Mouse (Mus musculus) gastrocnemius, adult 18-20 months (tissue): ENCODE measurements around the gene Aatf. TPM values are rescaled to one million over a fixed set of nuclear protein-coding genes. Genes with fewer than 3 reads are reported as not detected.

Experiments
- DNase-seq: peaks from one replicate; pipeline ENCODE4 v3.0.0; 2021; ENCODE audit warnings: low spot score
- long read RNA-seq, 2 experiments: library from polyadenylated mRNA; stranded (forward); transcript quantifications; one replicate each; pipeline ENCODE4 v2.0.0; 2021
- total RNA-seq, 2 experiments: library from RNA; stranded (reverse); gene quantifications; 2 replicates each; pipeline ENCODE4 v1.2.3; 2021

Gene Aatf
- total RNA-seq = 10 to 100 TPM; 12.1 to 13.4 TPM
- long read RNA-seq, experiment 1, transcript Aatf-201 (13 exons, 1,822 nt) = major isoform, 14 of 20 reads
- long read RNA-seq, experiment 1, partial matches to known transcripts = 0 of 20 reads
- long read RNA-seq, experiment 1, other reads (novel, unspliced or antisense) = 6 of 20 reads
- long read RNA-seq, experiment 2, transcript Aatf-201 (13 exons, 1,822 nt) = major isoform, 9 of 12 reads
- long read RNA-seq, experiment 2, partial matches to known transcripts = 0 of 12 reads
- long read RNA-seq, experiment 2, other reads (novel, unspliced or antisense) = 3 of 12 reads

DNA sequence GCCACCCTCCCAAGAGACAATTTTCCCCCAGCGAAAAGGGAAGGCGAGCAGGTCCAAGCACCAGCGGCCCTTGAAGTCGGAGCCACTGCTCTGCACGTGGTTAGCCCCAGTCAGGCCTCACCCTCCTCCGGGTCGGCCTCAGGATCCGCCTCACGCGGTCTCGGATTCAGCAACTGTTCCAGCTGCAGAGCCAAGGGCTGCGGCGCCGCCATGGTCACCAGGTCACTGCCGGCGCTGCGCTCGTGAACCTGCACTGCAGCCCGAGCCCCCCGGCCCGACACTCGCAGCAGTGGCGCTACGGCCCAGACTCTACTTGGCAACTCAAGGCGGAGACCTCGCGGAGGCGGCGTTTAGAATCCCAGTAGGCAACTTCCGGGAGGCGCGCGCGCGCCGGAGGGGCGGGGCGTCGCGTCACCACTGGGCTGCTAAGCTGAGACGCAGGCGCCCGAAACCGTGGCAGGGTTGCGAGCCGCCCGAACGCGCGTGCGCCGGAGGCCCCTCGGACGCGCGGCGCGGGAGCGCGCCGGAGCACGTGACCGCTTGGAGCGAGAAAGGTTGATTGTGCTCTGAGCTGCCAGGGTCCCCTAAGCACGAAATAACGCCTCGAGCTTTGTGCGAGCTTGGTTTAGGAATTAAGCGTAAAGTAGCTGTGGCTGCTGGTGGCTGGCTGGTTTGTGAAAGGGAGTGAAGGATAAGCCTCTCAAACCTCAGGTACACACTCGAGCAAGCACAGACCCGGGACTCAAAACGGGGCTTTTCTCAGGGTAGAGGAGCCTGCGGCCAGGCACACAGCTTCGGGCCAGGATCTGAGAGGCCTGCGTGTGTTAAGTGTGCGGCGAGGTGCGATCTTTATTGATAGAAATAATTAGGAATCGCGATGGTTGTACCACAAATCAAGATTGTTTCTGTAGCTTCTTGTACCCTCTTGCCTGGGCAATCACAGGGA, at the start of gene Aatf:
Aatf (minus strand) TSS at position 352 of the 946 bp plus-strand sequence.
- DNase-seq = peak; percentile 94

GRCm38 (mm10) chr11:84562758-84563347, 49.5 kb upstream of the Aatf start:
- no peak for DNase-seq

- no peak for DNase-seq
Observed at GRCm38 (mm10) chr11:84561546-84561945, 48.2 kb upstream of the Aatf start.

DNA sequence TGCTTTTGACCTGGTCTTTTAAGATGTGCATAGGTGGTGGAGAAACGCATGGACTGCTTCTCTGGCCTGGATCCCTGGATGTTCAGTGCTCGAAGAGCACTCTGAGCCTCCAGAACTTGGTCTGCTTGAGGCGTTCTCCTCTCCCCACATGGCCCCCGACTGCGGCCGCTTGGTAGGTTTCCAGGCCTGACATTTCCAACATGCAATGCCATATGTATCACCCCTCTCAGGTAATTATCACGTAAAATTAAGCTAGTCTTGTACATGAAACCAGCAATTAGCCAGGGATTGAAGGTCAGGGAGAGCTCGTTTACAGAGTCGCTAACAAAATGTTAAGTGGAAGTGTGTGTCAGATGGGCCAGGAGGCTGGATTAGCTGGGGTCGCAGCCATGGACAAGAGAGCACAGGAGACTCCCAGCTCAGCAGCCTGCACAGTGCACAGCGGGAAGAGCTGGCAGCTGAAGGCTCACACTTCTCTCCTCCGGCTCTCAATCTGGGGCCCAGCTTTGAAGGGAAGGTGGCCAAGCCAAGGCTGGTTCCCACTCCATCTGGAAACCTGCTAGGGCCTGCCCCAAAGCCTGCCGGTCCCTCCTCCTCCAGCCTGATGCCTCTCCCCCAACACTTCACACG, 40.6 kb upstream of the Aatf start:
- DNase-seq = no peak

GRCm38 (mm10) chr11:84551296-84551695, 38.0 kb upstream of the Aatf start:
- DNase-seq = no peak

DNA sequence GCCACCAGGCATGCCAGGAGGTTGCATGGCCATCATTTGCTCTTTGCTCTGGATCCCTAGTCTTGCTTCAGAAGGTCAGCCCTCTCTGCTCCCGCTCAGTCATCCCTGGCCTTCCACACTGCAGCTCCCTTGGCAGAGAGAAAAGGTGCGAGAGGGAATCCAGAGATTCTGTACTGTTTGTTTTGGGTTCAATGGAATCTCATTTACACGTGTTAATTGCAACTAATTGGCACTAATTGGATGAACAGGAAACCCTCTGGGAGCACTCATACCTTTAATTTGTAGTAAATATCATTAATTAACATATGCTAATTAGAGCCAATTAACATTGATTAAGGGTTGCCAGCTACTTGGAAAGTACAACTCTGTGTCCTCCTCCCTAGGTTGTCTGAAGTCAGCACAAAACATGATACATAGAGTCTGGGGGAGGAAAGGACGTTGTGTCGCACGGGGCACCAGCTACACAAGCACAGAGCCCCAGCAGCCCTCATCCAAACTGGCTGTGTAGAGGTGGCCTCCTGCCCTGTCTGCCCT, 36.0 kb upstream of the Aatf start:
- DNase-seq = no peak

DNA sequence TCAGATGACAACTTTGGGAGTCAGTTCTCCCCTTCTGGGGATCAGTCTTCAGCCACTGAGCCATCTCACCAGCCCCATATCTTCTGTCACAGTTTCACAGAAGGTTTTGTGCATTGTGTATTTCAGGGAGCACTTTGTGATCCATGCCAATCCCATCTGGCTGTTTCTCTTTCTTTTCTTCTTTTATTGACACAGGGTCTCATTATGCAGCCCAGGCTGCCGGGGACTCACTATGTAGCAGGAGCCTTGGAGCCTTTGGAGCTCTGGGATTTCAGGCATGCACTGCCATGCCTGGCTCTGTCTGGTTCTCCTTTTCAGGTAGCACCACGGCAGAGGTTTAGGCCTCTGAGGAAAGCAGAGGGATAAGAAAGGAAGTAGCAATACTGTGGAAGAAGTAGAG, 35.0 kb upstream of the Aatf start:
- DNase-seq = no peak

- DNase-seq = no peak
Observed at GRCm38 (mm10) chr11:84539981-84540380, 26.7 kb upstream of the Aatf start.

DNA sequence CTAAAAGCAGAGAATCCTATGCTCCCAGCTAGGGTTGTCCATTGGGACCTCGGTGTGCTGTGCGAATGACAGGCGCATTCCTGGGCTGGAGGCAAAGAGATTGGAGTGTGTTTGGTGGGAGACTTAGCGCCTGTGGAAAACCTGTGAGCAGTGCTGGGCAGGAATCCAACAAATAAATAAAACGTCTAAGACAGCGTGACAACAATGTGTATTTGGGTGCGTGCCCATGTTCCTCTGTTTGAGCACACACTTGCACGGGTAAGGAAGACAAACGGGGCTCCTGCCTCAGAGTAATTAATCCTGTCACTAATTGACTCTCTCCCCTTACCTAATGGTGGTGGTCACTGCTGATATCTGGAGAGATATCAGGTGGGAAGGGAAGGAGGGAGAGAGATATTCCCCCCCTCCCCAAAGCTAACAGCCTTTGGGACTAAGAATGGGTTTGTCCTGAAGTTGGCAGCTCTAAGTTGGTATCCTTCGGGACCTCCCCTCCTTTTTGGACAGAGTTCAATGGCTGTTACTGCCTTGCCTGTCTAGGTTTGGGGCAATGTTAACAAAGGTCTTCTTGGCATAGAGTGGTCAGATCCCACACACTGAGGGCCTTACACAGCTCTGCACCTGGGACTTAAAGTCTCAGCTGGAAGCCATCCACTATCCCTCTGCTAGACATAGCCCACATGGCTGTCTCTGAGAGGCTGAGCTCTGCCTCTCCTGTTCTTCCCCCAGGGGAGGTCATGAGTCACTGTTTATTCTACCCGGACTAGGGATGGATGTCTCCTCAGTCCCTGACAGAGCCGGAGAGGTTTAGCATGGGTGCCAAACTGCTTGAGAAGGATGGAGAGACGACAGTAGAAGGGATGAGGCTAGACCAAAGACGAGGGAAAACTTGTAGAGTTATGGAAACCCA, 16.7 kb upstream of the Aatf start:
- DNase-seq = no peak

GRCm38 (mm10) chr11:84529143-84529755, 15.9 kb upstream of the Aatf start:
- no peak for DNase-seq

DNA sequence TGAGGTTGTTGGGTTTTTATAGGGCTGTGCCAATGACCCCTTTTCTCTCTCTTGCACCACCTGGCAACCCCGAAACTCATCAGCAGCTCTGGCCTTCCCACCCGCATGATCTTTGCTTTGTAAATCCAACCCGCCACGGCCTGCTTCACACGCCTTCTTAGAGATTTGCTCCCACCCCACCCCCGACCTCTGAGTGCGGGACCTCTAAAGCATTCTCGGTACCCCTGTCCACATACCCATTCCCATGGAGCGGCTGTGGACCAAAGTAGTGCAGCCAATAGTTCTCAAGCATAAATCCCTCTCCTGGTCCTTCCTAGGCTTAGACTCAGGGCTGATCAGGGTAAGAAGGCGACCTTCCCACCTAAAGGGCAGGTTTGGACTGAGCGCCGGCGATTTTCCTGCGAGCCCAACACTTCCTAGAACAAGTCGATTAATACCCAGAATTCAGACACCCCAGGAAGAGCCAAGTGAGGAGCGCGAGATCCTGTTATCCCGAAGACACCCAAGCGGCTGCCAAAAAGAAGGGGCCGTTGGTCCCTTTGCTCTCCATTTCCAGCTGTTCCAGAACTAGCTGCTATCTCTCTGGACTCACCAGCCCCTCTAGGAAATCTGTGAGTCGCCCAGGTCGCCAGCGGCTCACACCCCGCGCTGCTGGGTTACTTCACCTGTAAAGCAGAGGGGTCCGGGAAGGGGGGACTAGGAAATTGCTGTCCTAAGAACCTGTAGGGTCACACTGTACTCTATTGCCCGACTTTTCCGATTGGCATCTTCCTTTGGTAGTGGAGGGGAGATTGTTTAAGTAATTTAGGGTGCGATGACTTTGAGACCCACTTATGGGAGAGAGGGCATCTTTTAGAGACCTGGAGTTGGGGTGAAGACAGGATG, 13.9 kb upstream of the Aatf start:
- no peak for DNase-seq

DNA sequence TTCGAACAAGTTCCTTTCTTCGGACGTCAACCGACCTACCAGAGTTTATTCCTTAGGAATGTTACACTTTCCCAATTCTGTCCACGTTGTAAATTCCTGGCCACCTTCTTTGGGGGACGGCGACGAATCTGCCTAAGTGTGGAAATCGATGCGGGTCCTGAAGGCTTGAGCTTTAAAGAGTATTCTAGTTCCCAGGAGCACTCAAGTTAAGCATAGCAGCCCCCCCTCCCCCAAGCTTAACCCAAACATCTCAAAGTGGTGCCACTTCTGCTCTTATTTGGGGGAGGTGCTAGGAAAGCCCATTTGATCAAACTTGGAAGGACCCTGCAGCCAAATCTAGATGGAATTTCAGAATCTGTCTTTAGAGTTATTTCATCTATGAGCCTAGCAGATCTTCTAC, 13.1 kb upstream of the Aatf start:
- no peak for DNase-seq

DNA sequence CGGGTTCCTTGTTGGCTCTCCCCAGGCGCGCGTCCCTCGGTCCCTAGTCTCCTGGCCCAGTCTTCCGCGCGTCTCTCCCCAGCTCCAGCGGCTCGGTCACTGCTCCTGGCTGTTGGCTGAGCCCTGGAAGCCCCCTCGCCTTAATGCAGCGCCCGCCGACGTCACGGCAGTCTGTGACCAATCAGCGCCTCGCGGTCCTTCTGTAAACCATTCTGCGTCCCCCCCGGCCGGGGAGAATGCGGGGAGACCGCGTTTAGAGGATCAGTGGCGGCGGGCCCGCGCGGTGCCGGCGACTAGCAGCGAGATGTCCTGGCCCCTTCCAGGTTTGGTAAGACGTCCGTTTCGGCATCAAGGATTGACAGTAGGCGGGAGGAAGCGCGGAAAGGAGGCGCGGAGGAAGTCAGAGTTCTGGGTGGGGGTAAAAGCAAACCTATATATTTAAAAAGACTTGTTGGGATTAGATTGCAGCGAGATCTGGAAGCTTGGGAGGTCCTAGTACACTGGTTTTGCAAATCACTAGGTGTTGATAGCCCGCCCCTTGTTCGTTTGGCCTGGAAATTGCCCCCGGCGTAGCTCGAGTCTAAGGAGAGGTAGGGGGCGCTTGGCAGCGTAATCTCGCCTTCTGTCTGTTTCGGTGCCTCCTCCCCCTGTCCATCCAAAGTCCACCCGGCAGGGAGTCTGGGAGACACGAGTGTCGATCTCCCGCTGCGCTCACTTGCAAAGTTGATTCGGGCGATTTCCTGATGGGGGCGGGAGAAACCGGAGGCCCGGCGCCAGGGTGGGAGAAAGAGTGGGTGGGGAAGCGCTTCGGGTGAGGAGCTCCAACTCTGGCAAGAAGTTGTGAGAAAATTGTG, 12.3 kb upstream of the Aatf start, which contains the start of gene Lhx1:
Lhx1 (minus strand) TSS at position 115 of the 854 bp plus-strand sequence.
- no peak for DNase-seq

DNA sequence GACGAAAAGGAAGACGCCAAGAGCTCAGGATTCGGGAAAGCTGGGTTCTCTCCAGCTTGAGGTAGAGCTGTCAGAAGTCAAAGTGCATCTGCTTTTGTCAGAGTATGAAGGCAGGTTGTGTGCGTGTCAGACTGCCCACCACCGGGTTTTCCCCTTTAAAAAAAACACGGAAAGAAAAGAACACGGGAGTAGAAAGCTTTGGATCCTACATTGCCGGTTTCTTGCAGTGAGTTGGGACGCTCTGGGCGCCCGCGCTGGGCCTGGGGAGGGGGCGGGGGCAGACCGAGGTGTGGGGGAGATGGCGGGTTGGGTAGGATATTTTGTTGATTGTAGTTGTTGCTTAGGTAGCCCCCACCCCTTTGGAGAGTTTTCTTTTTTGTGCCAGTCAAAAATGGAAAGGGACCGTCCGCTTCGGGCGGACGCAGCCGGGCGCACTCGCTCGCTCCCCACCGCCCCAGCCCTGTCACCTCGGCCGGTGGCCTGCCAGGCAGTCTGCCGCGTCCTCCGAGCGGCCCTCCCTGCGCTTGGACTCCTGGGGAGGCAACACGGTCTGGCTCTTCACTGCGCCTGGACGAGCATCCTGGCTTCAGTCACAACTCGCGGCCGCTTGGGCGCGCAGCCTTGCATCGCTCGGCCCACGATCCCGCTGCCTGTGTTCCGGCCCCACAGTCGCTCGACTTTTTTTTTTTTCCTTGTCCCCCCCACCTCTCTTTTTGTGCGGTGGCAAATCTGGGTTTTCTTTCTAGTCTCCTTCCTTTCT, 11.4 kb upstream of the Aatf start:
- DNase-seq = no peak

DNA sequence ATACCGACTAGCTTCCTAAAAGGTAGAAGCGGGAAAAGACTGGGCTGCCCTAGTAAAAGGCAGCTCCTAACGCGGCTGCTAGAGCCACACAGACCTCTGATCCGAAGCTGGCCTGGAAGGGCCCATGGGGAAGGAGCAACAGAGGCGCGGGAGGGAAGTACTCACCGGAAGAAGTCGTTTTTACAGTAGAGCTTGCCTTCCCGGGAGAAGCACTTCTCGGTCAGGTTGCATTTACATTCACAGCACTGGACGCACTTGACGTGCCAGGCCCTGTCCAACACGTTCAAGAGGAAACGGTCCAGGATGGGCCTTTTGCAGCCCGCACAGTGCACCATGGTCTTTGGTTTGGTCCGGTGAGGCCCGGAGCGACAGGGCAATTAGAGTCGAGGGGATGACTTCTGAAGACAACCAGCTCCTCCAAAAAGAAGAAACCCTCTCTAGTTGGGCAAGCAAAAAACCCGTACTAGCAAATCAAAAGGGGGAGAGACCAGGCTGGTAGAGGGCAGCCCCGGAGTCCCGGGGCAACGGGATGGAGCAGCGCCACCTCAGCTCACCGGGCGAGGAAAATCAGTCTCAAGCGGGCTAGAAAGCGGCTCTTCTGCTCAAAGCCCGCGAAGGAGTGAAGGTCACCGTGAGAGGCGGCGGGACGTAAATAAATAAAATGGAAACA, 10.7 kb upstream of the Aatf start:
- no peak for DNase-seq

GRCm38 (mm10) chr11:84523321-84523831, 10.1 kb upstream of the Aatf start:
- no peak for DNase-seq
